In the genomic region with DNA sequence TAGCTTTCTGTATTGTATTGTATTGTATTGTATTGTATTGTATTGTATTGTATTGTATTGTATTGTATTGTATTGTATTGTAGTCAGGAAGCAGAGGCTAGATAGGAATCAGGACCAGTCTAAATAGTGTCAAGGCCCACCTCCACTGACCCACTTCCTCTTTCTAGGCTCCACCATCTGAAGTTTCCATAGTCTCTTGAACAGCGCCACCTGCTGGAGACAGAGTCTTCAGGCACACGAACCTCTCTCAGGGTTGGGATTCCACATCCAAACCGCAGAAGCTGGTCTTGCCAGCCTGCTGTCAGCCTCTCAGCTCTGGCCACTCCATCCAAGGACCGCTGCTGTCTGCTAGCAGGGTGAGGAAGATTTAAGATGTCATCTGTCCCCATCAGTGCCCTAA, we compare ENCODE assay signal across 10 mouse cellular contexts.
A peak's percentile ranks its signal among the peaks of the same experiment; 100 is the strongest.
DNase-seq lines count a peak whose midpoint lies in the region; ATAC-seq and TF ChIP-seq lines count a peak whose summit lies in the region.
"Had no signal": no experiment of that assay in that cellular context is flagged by ENCODE, and none has a peak within 500 bp of the region (broad histone marks: within the 10 kb centered on the region; RNA-seq: fewer than 3 reads in every experiment).

No protein-coding gene starts in this region.

- TF ChIP-seq EP300 in liver, postnatal 0 days (IDR thresholded peaks at IDR 0.05; ENCODE audit: low read depth): no peak

- peak; percentile 90 for TF ChIP-seq CTCF in liver, postnatal 0 days (IDR thresholded peaks at IDR 0.05; ENCODE audit: low read depth)

- no peak overlapping the region for H3K4me2 ChIP-seq in forebrain, embryonic 15.5 days (replicated peaks)
- no peak overlapping the region for H3K4me2 ChIP-seq in kidney, embryonic 15.5 days
- no peak overlapping the region for H3K4me2 ChIP-seq in liver, postnatal 0 days (ENCODE audit: low read depth, low read length)
- H3K4me2 ChIP-seq: embryonic facial prominence, embryonic 15.5 days had no signal

- no peak overlapping the region for H3K9ac ChIP-seq in forebrain, embryonic 15.5 days (replicated peaks)
- H3K9ac ChIP-seq in kidney, embryonic 15.5 days: no peak overlapping the region
- H3K9ac ChIP-seq in liver, postnatal 0 days (replicated peaks): no peak overlapping the region
- H3K9ac ChIP-seq: embryonic facial prominence, embryonic 15.5 days had no signal

- no peaks in the 10 kb centered on the region for H3K9me3 ChIP-seq in forebrain, embryonic 15.5 days
- H3K9me3 ChIP-seq in kidney, embryonic 15.5 days (replicated peaks): no peaks in the 10 kb centered on the region
- H3K9me3 ChIP-seq in liver, postnatal 0 days (ENCODE audit: low read length): no peaks in the 10 kb centered on the region
- H3K9me3 ChIP-seq: embryonic facial prominence, embryonic 15.5 days; megakaryocyte, embryonic 14.5 days had no signal

- no peaks in the 10 kb centered on the region for H3K27me3 ChIP-seq in forebrain, embryonic 15.5 days
- H3K27me3 ChIP-seq in kidney, embryonic 15.5 days: 0 out of 2 replicates have a peak, but pooled peaks cover 4% of the 10 kb centered on the region
- no peaks in the 10 kb centered on the region for H3K27me3 ChIP-seq in liver, postnatal 0 days (ENCODE audit: insufficient read depth, low read length)

- H3K27ac ChIP-seq in forebrain, embryonic 15.5 days (replicated peaks): no peak overlapping the region
- H3K27ac ChIP-seq in kidney, embryonic 15.5 days: no peak overlapping the region
- H3K27ac ChIP-seq in liver, postnatal 0 days (ENCODE audit: low read depth): no peak overlapping the region
- H3K27ac ChIP-seq: embryonic facial prominence, embryonic 15.5 days had no signal

- no peak overlapping the region for H3K4me3 ChIP-seq in forebrain, embryonic 15.5 days
- H3K4me3 ChIP-seq in kidney, embryonic 15.5 days (replicated peaks): no peak overlapping the region
- H3K4me3 ChIP-seq in liver, postnatal 0 days (ENCODE audit: low read depth, low read length): no peak overlapping the region
- H3K4me3 ChIP-seq: embryonic facial prominence, embryonic 15.5 days; megakaryocyte, embryonic 14.5 days had no signal

- H3K36me3 ChIP-seq in forebrain, embryonic 15.5 days: no peaks in the 10 kb centered on the region
- no peaks in the 10 kb centered on the region for H3K36me3 ChIP-seq in kidney, embryonic 15.5 days
- H3K36me3 ChIP-seq in liver, postnatal 0 days (replicated peaks; ENCODE audit: insufficient read depth, low read length): no peaks in the 10 kb centered on the region
- H3K36me3 ChIP-seq: embryonic facial prominence, embryonic 15.5 days had no signal

- peak; percentile 55; the same call in 1 of the 2 replicates for ATAC-seq in forebrain, embryonic 15.5 days (replicated peaks)
- ATAC-seq in kidney, embryonic 15.5 days (replicated peaks; ENCODE audit: low FRiP score): 0 out of 2 replicates have a peak, but pooled peaks have one; percentile 46
- ATAC-seq in liver, postnatal 0 days: peak; percentile 53; the same call in 1 of the 2 replicates

- WGBS in forebrain, embryonic 15.5 days: 19% methylated on average over 4 of the region's 4 CpGs
- WGBS in kidney, embryonic 15.5 days: 8% methylated on average over 4 of the region's 4 CpGs
- 6% methylated on average over 4 of the region's 4 CpGs for WGBS in liver, postnatal 0 days (ENCODE audit: insufficient replicate concordance)

- no peaks in the 10 kb centered on the region for H3K4me1 ChIP-seq in forebrain, embryonic 15.5 days
- H3K4me1 ChIP-seq in kidney, embryonic 15.5 days: peaks cover 4% of the 10 kb centered on the region
- no peaks in the 10 kb centered on the region for H3K4me1 ChIP-seq in liver, postnatal 0 days (ENCODE audit: insufficient read depth)
- H3K4me1 ChIP-seq: embryonic facial prominence, embryonic 15.5 days had no signal

- peak; percentile 46 for DNase-seq in ovary, postnatal 36 days (ENCODE audit: low spot score)
- no peak for DNase-seq in ovary, adult 18-20 months (ENCODE audit: low spot score)
- DNase-seq in cerebellum, adult 11 months: peak; percentile 31
- peak; percentile 79 for DNase-seq in liver, postnatal 0 days
- peak; percentile 88 for DNase-seq in retina, postnatal 1 day
- DNase-seq in thymus, postnatal 4 days: peak; percentile 84
